Mouse (Mus musculus) kidney, adult 2 months (tissue): ENCODE results near the gene Tshz2. TPM values are rescaled to one million over a fixed set of nuclear protein-coding genes. Genes with fewer than 3 reads are reported as not detected.

Experiments
- DNase-seq: peaks from one replicate; pipeline ENCODE4 v3.0.0; 2021
- H3K27ac ChIP-seq: fragments of 200-500 bp; 2 replicates; pipeline ENCODE4 v1.5.1; 2012; ENCODE audit warnings: low read depth, low read length, control low read depth, inconsistent platforms; ENCODE audit not compliant: insufficient read depth
- H3K27me3 ChIP-seq: fragments of 200-500 bp; replicated peaks from 2 replicates; pipeline ENCODE4 v1.6.1; 2012; ENCODE audit warnings: mild to moderate bottlenecking, moderate library complexity, low read length, inconsistent platforms; ENCODE audit not compliant: control insufficient read depth, insufficient read depth
- H3K36me3 ChIP-seq: fragments of 200-500 bp; 2 replicates; pipeline ENCODE4 v1.6.1; 2012; ENCODE audit warnings: mild to moderate bottlenecking, moderate library complexity, low read length, inconsistent platforms; ENCODE audit not compliant: control insufficient read depth, insufficient read depth
- H3K4me1 ChIP-seq: fragments of 200-500 bp; 2 replicates; pipeline ENCODE4 v1.6.1; 2011; ENCODE audit warnings: low read length; ENCODE audit not compliant: control insufficient read depth, insufficient read depth
- H3K4me3 ChIP-seq: fragments of 200-500 bp; 2 replicates; pipeline ENCODE4 v1.5.1; 2011; ENCODE audit warnings: mild to moderate bottlenecking, low read depth, low read length, control low read depth; ENCODE audit not compliant: insufficient read depth
- CTCF ChIP-seq: fragments of 200-500 bp; conservative IDR thresholded peaks from 2 replicates; pipeline ENCODE4 v1.5.1; 2011; ENCODE audit warnings: low read depth, mild to moderate bottlenecking, control low read depth, low read length, moderate library complexity, mixed read lengths; ENCODE audit not compliant: insufficient read depth, insufficient read length
- POLR2A ChIP-seq: fragments of 200-500 bp; IDR thresholded peaks from one replicate; pipeline ENCODE4 v1.6.1; 2011; ENCODE audit warnings: low read depth, low read length, control low read depth
- WGBS: fragments of 180-500 bp; shearing (Covaris S2); methylation state at CpG from one replicate; pipeline ENCODE4 v1.1.7; 2018; 5-methylcytosine and 5-hydroxymethylcytosine counted together
- polyA plus RNA-seq: library from polyadenylated mRNA; depleted of rRNA; stranded (reverse); fragments of >200 nt; gene quantifications from 2 replicates; pipeline ENCODE4 v1.2.3, GENCODE M21; 2012

Gene Tshz2
- polyA plus RNA-seq, 1 experiment = 17.6 TPM

GRCm38 (mm10) chr2:170078041-170078440 is 445.2 kb downstream of the Tshz2 start:
- 89% methylated on average over 10 of the region's 10 CpGs for WGBS
- no peak overlapping the region for H3K27ac ChIP-seq
- no peaks in the 10 kb centered on the region for H3K27me3 ChIP-seq
- H3K36me3 ChIP-seq = no peaks in the 10 kb centered on the region
- DNase-seq = no peak
- TF ChIP-seq CTCF = no peak
- H3K4me1 ChIP-seq = no peaks in the 10 kb centered on the region
- no peak overlapping the region for H3K4me3 ChIP-seq

GRCm38 (mm10) chr2:170078442-170079017 is 445.7 kb downstream of the Tshz2 start:
- WGBS = 56% methylated on average over 15 of the region's 15 CpGs
- Histone ChIP-seq H3K27me3 (no peaks in the 10 kb centered on the region), H3K4me1 (no peaks in the 10 kb centered on the region), H3K36me3 (no peaks in the 10 kb centered on the region), H3K27ac (no peak overlapping the region), H3K4me3 (no peak overlapping the region)
- TF ChIP-seq POLR2A (no peak), CTCF (0 out of 2 replicates have a peak, but pooled peaks have one; percentile 13)
- no peak for DNase-seq

GRCm38 (mm10) chr2:170091563-170092443 is 459.0 kb downstream of the Tshz2 start:
- Histone ChIP-seq H3K4me3 (no peak overlapping the region), H3K27me3 (no peaks in the 10 kb centered on the region), H3K4me1 (peaks cover 14% of the 10 kb centered on the region), H3K36me3 (no peaks in the 10 kb centered on the region), H3K27ac (peak overlapping the region; percentile 58)
- 47% methylated on average over 10 of the region's 10 CpGs for WGBS
- DNase-seq = peak; percentile 85
- TF ChIP-seq POLR2A = no peak
- no peak for TF ChIP-seq CTCF

DNA sequence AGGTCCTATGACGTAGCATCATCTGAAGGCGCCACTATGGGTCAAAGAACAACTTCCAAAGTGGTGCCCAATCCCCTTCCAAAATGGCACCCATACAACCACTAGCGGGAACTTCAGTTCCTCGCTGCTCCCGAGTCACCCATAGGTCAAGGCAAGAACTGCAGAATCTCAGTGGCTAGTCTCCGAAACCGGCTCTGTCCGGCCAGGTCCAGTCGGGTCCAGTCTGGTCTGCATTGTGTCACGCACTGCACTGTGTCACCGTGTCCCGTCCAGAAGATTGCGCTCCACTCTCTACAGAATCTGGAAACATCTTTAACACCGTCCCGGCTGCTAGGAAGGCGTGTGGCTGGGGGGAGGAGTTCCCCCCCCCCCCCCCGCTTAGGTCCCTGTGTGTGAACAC is 461.4 kb downstream of the Tshz2 start:
- 96% methylated on average over 17 of the region's 17 CpGs for WGBS
- no peak overlapping the region for H3K27ac ChIP-seq
- no peak for DNase-seq
- H3K27me3 ChIP-seq = no peaks in the 10 kb centered on the region
- H3K36me3 ChIP-seq = no peaks in the 10 kb centered on the region
- TF ChIP-seq POLR2A (no peak), CTCF (no peak)
- no peak overlapping the region for H3K4me3 ChIP-seq
- H3K4me1 ChIP-seq = peaks cover 14% of the 10 kb centered on the region

DNA sequence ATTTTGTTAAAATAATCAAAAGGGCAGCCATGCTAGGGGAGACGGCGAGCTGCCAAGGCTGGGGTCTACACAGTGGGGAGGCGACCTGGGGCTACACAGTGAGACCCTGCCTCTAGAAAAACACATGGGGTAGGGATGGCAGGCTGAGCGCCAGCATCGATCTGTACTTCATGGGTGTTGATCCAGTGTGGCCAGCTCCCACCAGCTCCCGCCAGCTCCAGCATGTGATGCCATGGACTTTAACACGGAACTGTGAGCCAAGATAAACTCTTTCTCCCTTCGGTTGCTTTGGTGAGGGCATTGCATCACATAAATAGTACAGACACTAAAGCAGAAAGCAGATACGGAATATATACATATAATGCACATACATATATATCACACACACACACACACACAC is 462.1 kb downstream of the Tshz2 start:
- DNase-seq = peak; percentile 66

DNA sequence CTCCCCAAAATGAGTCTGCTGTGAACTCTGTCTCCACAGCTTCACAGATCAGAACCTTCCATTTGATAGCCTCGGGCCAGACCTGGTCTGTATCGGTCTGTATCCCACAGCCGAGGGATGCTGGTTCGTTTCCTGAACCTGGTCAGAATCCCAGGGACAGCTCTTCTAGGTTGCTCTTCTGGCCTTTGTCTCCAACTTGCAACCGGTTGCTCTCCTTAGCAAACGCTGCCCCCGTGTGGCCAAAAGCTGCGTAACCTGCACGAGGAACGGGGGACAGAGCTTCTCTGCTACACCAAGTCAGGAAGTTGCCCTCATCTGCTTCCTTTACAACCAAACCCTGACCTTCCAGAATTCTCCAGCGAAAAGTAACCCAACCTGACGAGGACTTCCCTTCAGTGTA is 468.3 kb downstream of the Tshz2 start:
- 3% methylated on average over 12 of the region's 12 CpGs for WGBS
- Histone ChIP-seq H3K4me3 (no peak overlapping the region), H3K36me3 (no peaks in the 10 kb centered on the region), H3K27me3 (no peaks in the 10 kb centered on the region), H3K27ac (no peak overlapping the region), H3K4me1 (no peaks in the 10 kb centered on the region)
- peak; percentile 91 for DNase-seq
- TF ChIP-seq POLR2A (no peak), CTCF (peak; percentile 98)

More for the DNA sequence above, 462.1 kb downstream of the Tshz2 start:
- TF ChIP-seq POLR2A = no peak
- no peak for TF ChIP-seq CTCF
- Histone ChIP-seq H3K27me3 (no peaks in the 10 kb centered on the region), H3K36me3 (no peaks in the 10 kb centered on the region), H3K27ac (no peak overlapping the region), H3K4me3 (no peak overlapping the region), H3K4me1 (peaks cover 14% of the 10 kb centered on the region)
- 76% methylated on average over 9 of the region's 9 CpGs for WGBS

GRCm38 (mm10) chr2:170101932-170102331 is 469.1 kb downstream of the Tshz2 start:
- Histone ChIP-seq H3K36me3 (no peaks in the 10 kb centered on the region), H3K27me3 (no peaks in the 10 kb centered on the region), H3K4me1 (no peaks in the 10 kb centered on the region), H3K27ac (no peak overlapping the region), H3K4me3 (no peak overlapping the region)
- no peak for TF ChIP-seq POLR2A
- no peak for TF ChIP-seq CTCF
- WGBS = 66% methylated on average over 7 of the region's 7 CpGs
- no peak for DNase-seq
